Mouse (Mus musculus) forebrain, embryonic 14.5 days (tissue): ENCODE measurements around the gene Anks3. TPM values are rescaled to one million over a fixed set of nuclear protein-coding genes. Genes with fewer than 3 reads are reported as not detected.

Experiments
- ATAC-seq: fragments of 200-750 bp; cut with Nextera tagmentation; 2 replicates; pipeline ENCODE4 v1.8.0; 2017; ENCODE audit warnings: mild to moderate bottlenecking, moderate library complexity
- DNase-seq: peaks from one replicate; pipeline ENCODE4 v3.0.0-alpha.2; 2015; ENCODE audit warnings: low spot score
- H3K27ac ChIP-seq: fragments of 300-500 bp; sonication (generic); 2 replicates; pipeline ENCODE4 v1.5.1; 2014; ENCODE audit warnings: low read depth, mild to moderate bottlenecking, control low read depth, low read length, moderate library complexity
- H3K27me3 ChIP-seq: fragments of 300-500 bp; sonication (generic); replicated peaks from 2 replicates; pipeline ENCODE4 v1.6.1; 2014; ENCODE audit warnings: low read length, control low read depth, mixed read lengths; ENCODE audit not compliant: control insufficient read depth, insufficient read depth
- H3K36me3 ChIP-seq: fragments of 300-500 bp; sonication (generic); 2 replicates; pipeline ENCODE4 v1.6.1; 2014; ENCODE audit warnings: low read length, control low read depth; ENCODE audit not compliant: control insufficient read depth, insufficient read depth
- H3K4me1 ChIP-seq: fragments of 300-500 bp; sonication (generic); 2 replicates; pipeline ENCODE4 v1.6.1; 2014; ENCODE audit warnings: antibody characterized with exemption, low read length, control low read depth; ENCODE audit not compliant: control insufficient read depth, insufficient read depth
- H3K4me2 ChIP-seq: fragments of 300-500 bp; sonication (generic); 2 replicates; pipeline ENCODE4 v1.6.1; 2014; ENCODE audit warnings: mild to moderate bottlenecking, control low read depth, low read length
- H3K4me3 ChIP-seq: fragments of 300-500 bp; sonication (generic); 2 replicates; pipeline ENCODE4 v1.5.1; 2014; ENCODE audit warnings: low read depth, low read length, control low read depth
- H3K9ac ChIP-seq: fragments of 300-500 bp; sonication (generic); 2 replicates; pipeline ENCODE4 v1.6.1; 2014; ENCODE audit warnings: mild to moderate bottlenecking, low read length, control low read depth, moderate library complexity
- H3K9me3 ChIP-seq: fragments of 300-500 bp; sonication (generic); replicated peaks from 2 replicates; pipeline ENCODE4 v1.6.1; 2016; ENCODE audit warnings: low read length, control low read depth, mixed read lengths; ENCODE audit not compliant: control insufficient read depth
- WGBS: fragments of 180-500 bp; shearing (Covaris S2); extraction: QIAGEN DNeasy Blood & Tissue Kit; methylation state at CpG from one replicate; pipeline ENCODE4 v1.1.7; 2014; 5-methylcytosine and 5-hydroxymethylcytosine counted together
- polyA plus RNA-seq: library from polyadenylated mRNA; unstranded; fragments of >200 nt; fragmentation: Nextera tagmentation; extraction: Ambion mirVana; gene quantifications from 2 replicates; pipeline ENCODE4 v1.2.1, GENCODE M21; 2014

The Anks3 gene
- polyA plus RNA-seq, 1 experiment from 2014 or later = 49.3 TPM

DNA sequence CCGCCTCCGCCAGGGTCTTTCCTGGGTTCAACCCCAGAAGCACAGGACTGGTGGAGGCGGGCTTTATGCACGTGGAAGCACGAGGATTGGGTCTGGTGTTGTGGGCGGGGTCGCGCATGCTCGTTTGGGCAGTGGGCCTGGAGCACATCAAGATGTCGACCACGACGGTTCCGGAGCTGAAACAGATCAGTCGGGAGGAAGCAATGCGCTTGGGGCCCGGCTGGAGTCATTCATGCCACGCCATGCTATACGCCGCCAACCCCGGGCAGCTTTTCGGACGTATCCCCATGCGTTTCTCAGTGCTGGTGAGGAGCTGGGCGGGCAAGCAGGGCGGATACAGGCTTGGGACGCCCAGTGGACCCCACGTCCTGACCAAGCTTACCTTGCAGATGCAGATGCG is 25.0 kb downstream of the Anks3 start:
- peak; percentile 97 for DNase-seq
- Histone ChIP-seq H3K9ac (peak overlapping the region; percentile 96), H3K27me3 (no peaks in the 10 kb centered on the region), H3K4me2 (peak overlapping the region; percentile 78), H3K27ac (peak overlapping the region; percentile 70; the same call in 1 of the 2 replicates), H3K9me3 (no peaks in the 10 kb centered on the region), H3K36me3 (peaks cover 68% of the 10 kb centered on the region), H3K4me1 (peaks cover 4% of the 10 kb centered on the region; the same call in 1 of the 2 replicates), H3K4me3 (peak overlapping the region; percentile 96)
- peak; percentile 98 for ATAC-seq
- under 1% methylated on average over 28 of the region's 28 CpGs for WGBS

DNA sequence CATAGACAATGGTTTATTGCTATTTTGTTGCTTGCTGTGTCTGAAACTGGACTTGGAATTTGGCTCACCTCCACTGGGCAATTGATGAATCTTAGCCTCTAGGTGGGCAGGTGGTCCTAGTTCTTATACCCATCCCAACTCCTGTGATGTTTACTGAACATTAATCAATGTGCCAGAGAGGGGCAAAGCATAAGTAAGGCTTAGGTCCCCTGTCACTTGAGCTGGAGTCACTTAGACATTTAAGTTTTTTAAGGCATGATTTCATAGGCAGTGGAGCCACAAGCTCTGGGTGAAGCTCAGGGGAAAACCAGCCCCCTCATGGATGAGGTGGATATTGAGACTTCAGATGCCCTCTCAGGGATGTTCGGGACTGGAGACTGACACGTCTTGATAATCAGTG is 25.5 kb downstream of the Anks3 start, which contains the start of gene Nudt16l1:
TSS of gene Nudt16l1 (plus strand) at position 301 of the 400 bp plus-strand sequence.
- Histone ChIP-seq H3K27me3 (no peaks in the 10 kb centered on the region), H3K9ac (peak within 1 kb of the TSS; percentile 96), H3K4me1 (peaks cover 4% of the 10 kb centered on the region; the same call in 1 of the 2 replicates), H3K4me2 (peak within 1 kb of the TSS; percentile 78), H3K9me3 (no peaks in the 10 kb centered on the region), H3K27ac (peak within 1 kb of the TSS; percentile 70; the same call in 1 of the 2 replicates), H3K36me3 (peaks cover 67% of the 10 kb centered on the region), H3K4me3 (peak within 1 kb of the TSS; percentile 96)
- ATAC-seq = peak; percentile 5; the same call in 1 of the 2 replicates
- 4% methylated on average over 2 of the region's 2 CpGs for WGBS
- DNase-seq = no peak

DNA sequence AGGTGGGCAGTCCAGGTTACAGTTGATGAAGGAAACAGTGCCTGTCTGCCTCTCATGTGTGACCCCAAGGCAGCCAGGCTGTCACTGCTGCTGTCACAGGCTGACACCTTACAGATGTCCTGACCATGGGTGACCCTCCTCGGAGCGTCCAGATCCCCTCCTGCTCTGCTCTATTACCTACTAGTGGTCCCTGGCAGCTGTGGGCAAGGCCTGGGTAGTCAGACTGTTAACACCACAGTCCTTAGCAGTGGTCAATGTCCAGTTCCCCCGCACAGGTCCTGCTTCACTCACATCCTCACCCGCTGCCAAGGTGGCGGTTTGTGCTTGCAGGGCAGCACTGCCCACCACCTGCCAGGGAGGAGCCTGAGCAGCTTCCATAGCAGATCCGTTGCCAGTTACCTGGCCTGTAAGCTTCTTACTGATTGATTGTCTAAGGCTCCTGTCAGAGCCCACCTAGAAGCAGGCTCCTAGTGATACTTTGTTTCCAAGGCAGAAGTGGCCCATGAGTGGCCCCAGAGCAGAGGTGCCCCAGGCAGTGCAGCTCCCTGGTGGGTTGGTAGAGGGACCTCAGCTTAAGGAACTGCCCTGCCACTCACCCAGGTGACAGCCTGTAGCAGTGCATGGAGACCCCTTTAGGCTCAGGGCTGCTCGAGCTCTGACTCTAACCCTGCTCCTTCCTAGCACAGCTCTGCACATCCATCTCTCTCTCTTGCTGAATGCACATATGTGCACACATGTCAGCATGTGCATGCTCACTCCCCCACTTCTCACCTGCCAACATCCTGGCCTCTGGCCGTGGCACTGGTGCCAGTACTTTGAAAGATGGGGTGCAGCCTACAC is 26.4 kb downstream of the Anks3 start:
- peaks cover 67% of the 10 kb centered on the region for H3K36me3 ChIP-seq
- H3K4me3 ChIP-seq = no peak overlapping the region
- H3K27me3 ChIP-seq = no peaks in the 10 kb centered on the region

DNA sequence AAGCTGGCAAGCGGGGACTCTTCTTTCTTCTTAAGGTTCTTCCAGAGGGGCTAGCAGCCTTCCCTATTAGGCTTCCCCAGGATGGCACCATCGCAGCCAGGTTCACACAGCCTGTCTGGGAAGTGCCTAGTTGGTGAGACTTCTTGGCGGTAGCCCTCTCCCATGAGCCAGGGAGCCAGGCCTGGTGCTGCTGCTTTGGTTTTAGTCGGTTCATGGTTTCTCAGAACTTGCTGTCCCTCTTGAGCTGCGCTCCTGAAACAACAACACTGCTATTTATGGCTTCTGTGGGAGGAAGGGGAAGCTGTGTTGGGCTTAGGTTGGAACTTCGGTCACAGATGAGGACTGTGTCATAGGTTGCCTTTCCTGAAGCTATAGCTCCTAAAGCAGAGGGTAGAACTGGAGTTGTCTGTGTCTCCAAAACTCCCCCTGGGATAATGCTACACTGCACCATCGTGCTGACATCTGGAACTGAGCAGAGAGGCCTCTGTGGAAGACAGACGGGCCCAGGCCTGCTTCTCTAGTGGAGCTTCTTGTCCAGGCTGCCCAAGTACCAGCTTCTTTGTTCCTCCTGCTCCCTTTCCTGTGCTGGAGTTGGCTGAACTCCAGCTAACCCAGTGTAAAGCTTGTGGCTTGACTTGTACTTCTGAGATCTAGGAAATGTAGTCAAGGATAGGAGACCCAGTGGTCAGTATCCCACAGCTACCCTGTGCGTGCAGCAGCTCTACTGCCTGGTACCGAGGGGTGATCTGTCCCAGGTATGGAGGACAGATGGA is 27.9 kb downstream of the Anks3 start:
- peaks cover 4% of the 10 kb centered on the region; the same call in 1 of the 2 replicates for H3K4me1 ChIP-seq
- DNase-seq (no peak), ATAC-seq (no peak)
- WGBS = 92% methylated on average over 10 of the region's 10 CpGs
- no peaks in the 10 kb centered on the region for H3K27me3 ChIP-seq
- no peak overlapping the region for H3K9ac ChIP-seq
- peaks cover 67% of the 10 kb centered on the region for H3K36me3 ChIP-seq
- no peak overlapping the region for H3K4me3 ChIP-seq
- H3K9me3 ChIP-seq = no peaks in the 10 kb centered on the region
- H3K27ac ChIP-seq = no peak overlapping the region
- no peak overlapping the region for H3K4me2 ChIP-seq

More for the DNA sequence above, 26.4 kb downstream of the Anks3 start:
- 96% methylated on average over 8 of the region's 8 CpGs for WGBS
- Histone ChIP-seq H3K9me3 (no peaks in the 10 kb centered on the region), H3K4me2 (no peak overlapping the region), H3K27ac (no peak overlapping the region), H3K9ac (no peak overlapping the region), H3K4me1 (peaks cover 4% of the 10 kb centered on the region; the same call in 1 of the 2 replicates)
- ATAC-seq = no peak
- no peak for DNase-seq

DNA sequence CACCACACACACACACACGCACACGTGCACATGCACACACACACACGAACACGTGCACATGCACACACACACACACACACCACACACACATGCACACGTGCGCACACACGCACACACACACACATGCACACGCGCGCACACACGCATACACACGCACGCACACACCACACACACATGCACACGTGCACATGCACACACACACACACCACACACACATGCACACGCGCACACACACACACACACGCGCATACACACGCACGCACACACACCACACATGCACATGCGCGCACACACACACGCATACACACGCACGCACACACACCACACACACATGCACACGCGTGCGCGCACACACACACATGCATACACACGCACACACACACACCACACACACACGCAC is 28.6 kb downstream of the Anks3 start:
- H3K27ac ChIP-seq = no peak overlapping the region
- no peaks in the 10 kb centered on the region for H3K27me3 ChIP-seq
- H3K36me3 ChIP-seq = peaks cover 67% of the 10 kb centered on the region
- DNase-seq (no peak), ATAC-seq (no peak)
- H3K9me3 ChIP-seq = no peaks in the 10 kb centered on the region
- peaks cover 4% of the 10 kb centered on the region; the same call in 1 of the 2 replicates for H3K4me1 ChIP-seq
- 98% methylated on average over 31 of the region's 31 CpGs for WGBS
- H3K4me2 ChIP-seq = no peak overlapping the region
- H3K4me3 ChIP-seq = no peak overlapping the region
- H3K9ac ChIP-seq = no peak overlapping the region

DNA sequence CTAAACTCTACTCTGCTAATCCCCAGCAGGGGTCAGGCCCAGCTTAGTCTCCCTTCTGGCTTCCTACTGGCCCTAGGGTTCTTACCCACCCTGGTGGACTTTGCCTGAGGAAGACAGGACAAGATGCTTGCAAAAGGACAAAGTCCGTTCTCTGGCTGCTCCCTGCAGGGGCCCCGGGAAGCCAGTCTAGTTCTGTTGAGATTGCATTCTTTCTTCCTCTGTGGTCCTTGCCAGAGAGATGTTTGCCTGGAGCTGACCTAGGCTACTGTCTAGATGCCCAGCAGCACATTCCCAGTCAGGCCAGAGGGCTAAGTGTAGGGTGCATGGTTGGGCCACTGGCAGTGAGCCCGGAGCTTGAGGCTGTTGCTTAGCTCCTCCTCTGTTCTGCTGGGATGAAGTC is 31.6 kb downstream of the Anks3 start:
- Histone ChIP-seq H3K9ac (no peak overlapping the region), H3K4me2 (no peak overlapping the region), H3K27me3 (no peaks in the 10 kb centered on the region), H3K9me3 (no peaks in the 10 kb centered on the region), H3K4me3 (no peak overlapping the region), H3K27ac (no peak overlapping the region), H3K36me3 (peaks cover 89% of the 10 kb centered on the region), H3K4me1 (no peaks in the 10 kb centered on the region)
- DNase-seq = no peak
- no peak for ATAC-seq
- WGBS = 80% methylated on average over 3 of the region's 3 CpGs

DNA sequence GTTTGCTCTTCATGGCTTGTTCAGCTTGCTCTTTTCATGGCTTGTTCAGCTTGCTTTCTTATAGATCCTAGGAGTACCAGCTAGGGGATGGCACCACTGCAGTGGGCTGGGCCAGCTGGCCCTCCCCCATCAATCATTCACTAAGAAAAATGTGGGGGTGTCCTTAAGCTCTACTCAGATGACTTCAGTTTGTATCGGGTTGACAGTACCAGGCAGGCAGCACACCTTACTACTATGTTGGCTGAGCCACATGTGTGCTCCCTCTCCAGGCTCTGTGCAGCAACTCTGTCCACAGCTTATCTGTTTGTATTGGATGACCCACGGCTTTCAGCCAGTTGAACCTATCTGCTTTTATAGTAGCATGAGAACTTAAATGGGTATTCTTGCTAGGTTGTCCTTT is 35.5 kb downstream of the Anks3 start:
- no peak for DNase-seq
- no peaks in the 10 kb centered on the region for H3K27me3 ChIP-seq
- 87% methylated on average over 2 of the region's 2 CpGs for WGBS

DNA sequence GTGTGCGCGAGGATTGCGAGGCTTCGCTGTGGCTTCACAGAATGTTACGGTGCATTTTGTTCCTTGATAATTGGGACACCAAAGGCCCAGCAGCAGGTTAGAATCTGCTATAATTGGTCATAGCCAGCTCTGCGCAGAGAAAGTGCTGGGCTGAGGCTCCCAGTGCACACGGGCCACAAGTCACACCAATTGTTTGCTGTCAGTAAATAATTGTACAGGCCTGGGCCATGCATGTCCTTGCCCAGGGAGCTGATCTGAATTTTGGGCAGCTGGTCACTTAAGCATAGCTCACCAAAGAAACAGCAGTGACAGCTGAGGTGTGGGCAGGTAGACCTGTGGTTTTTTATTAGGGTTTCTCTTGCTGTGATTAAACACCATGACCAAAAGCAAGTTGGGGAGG is 36.0 kb downstream of the Anks3 start:
- H3K9me3 ChIP-seq = no peaks in the 10 kb centered on the region
- ATAC-seq (no peak), DNase-seq (no peak)
- H3K4me1 ChIP-seq = no peaks in the 10 kb centered on the region
- H3K4me3 ChIP-seq = no peak overlapping the region
- 93% methylated on average over 7 of the region's 7 CpGs for WGBS
- H3K4me2 ChIP-seq = no peak overlapping the region
- H3K9ac ChIP-seq = no peak overlapping the region
- H3K27ac ChIP-seq = no peak overlapping the region
- peaks cover 96% of the 10 kb centered on the region for H3K36me3 ChIP-seq
- H3K27me3 ChIP-seq = no peaks in the 10 kb centered on the region

More for the DNA sequence above, 35.5 kb downstream of the Anks3 start:
- H3K4me3 ChIP-seq = no peak overlapping the region
- no peaks in the 10 kb centered on the region for H3K9me3 ChIP-seq
- no peaks in the 10 kb centered on the region for H3K4me1 ChIP-seq
- H3K27ac ChIP-seq = no peak overlapping the region
- no peak overlapping the region for H3K4me2 ChIP-seq
- no peak overlapping the region for H3K9ac ChIP-seq
- peaks cover 96% of the 10 kb centered on the region for H3K36me3 ChIP-seq
- no peak for ATAC-seq
